7 mouse cellular contexts compared by ENCODE assay signal in genomic region chr4:127324759-127325158, GRCm38 (mm10). TPM values are rescaled to one million over a fixed set of nuclear protein-coding genes. Genes with fewer than 3 reads are reported as not detected.
DNase-seq lines count a peak whose midpoint lies in the region; ATAC-seq lines count a peak whose summit lies in the region.

No protein-coding gene starts in this region.

- no peaks in the 10 kb centered on the region for H3K36me3 ChIP-seq in intestine, embryonic 15.5 days

- no peak overlapping the region for H3K4me3 ChIP-seq in intestine, embryonic 15.5 days (replicated peaks)

- H3K4me2 ChIP-seq in intestine, embryonic 15.5 days (replicated peaks), result no peak overlapping the region

- H3K9me3 ChIP-seq in intestine, embryonic 15.5 days, result no peaks in the 10 kb centered on the region

- H3K27me3 ChIP-seq in intestine, embryonic 15.5 days (replicated peaks), result peaks cover 27% of the 10 kb centered on the region

- ATAC-seq in frontal cortex, adult (ENCODE audit: low TSS enrichment), result peak; percentile 98
- ATAC-seq in intestine, embryonic 15.5 days, result peak; percentile 60
- peak; percentile 91 for ATAC-seq in megakaryocyte-erythroid progenitor cell, adult 5-6 weeks (replicated peaks; ENCODE audit: low FRiP score, low TSS enrichment, poor library complexity, severe bottlenecking)

- WGBS in intestine, embryonic 15.5 days, result 7% methylated on average over 6 of the region's 6 CpGs

- intact Hi-C loops in left cerebral cortex, postnatal 14 days (cut with DNase I), result loop anchor here (10.0 kb wide), 1 partner anchor 160 kb away; the partner anchor contains the start of gene Dlgap3

- H3K27ac ChIP-seq in intestine, embryonic 15.5 days, result no peak overlapping the region

- DNase-seq in T-cell, adult 2 months (ENCODE audit: low spot score), result peak; percentile 7
- peak; percentile 70 to 77 for DNase-seq in cerebellum, adult 18-20 months
- DNase-seq in left cerebral cortex, postnatal 14 days (ENCODE audit: low spot score in 2 of 2), result peak; percentile 86 to 88
- peak; percentile 96 for DNase-seq in right cerebral cortex, postnatal 4 days

- H3K4me1 ChIP-seq in intestine, embryonic 15.5 days (replicated peaks), result no peaks in the 10 kb centered on the region; the same call in none of the 2 replicates

- no peak overlapping the region for H3K9ac ChIP-seq in intestine, embryonic 15.5 days

RNA-seq across cellular contexts. Expression of gene Gjb3, which starts 5.9 kb away (rescaled TPM):
- polyA plus RNA-seq in intestine, embryonic 15.5 days (2015; fragmentation: Nextera tagmentation; extraction: Ambion mirVana), result 4.1 and 4.2 TPM in 2 replicates
- under 1 TPM; 0.22 to 0.30 TPM for total RNA-seq in left cerebral cortex, postnatal 14 days (2021)
- total RNA-seq in megakaryocyte-erythroid progenitor cell, adult 5-6 weeks (2014; fragmentation: Nextera tagmentation), result not detected in 2 replicates
- total RNA-seq in megakaryocyte-erythroid progenitor cell, adult 5-6 weeks (2017), result not detected in 2 replicates

RNA-seq across cellular contexts. Expression of gene Gja4, which starts 10.9 kb away (rescaled TPM):
- 20.0 and 21.0 TPM in 2 replicates for polyA plus RNA-seq in intestine, embryonic 15.5 days (2015; fragmentation: Nextera tagmentation; extraction: Ambion mirVana)
- 1 to 10 TPM; 7.8 TPM for total RNA-seq in left cerebral cortex, postnatal 14 days (2021)
- total RNA-seq in megakaryocyte-erythroid progenitor cell, adult 5-6 weeks (2014; fragmentation: Nextera tagmentation), result not detected in 2 replicates
- not detected in 2 replicates for total RNA-seq in megakaryocyte-erythroid progenitor cell, adult 5-6 weeks (2017)

RNA-seq across cellular contexts. Expression of gene Gjb4, which starts 29.1 kb away (rescaled TPM):
- 0.16 TPM in 1 of 2 replicates, not detected in the other for polyA plus RNA-seq in intestine, embryonic 15.5 days (2015; fragmentation: Nextera tagmentation; extraction: Ambion mirVana)
- not detected for total RNA-seq in left cerebral cortex, postnatal 14 days (2021)
- not detected in 2 replicates for total RNA-seq in megakaryocyte-erythroid progenitor cell, adult 5-6 weeks (2014; fragmentation: Nextera tagmentation)
- total RNA-seq in megakaryocyte-erythroid progenitor cell, adult 5-6 weeks (2017), result not detected in 2 replicates

RNA-seq across cellular contexts. Expression of gene Gjb5, which starts 33.2 kb away (rescaled TPM):
- polyA plus RNA-seq in intestine, embryonic 15.5 days (2015; fragmentation: Nextera tagmentation; extraction: Ambion mirVana), result 0.68 and 0.89 TPM in 2 replicates
- total RNA-seq in left cerebral cortex, postnatal 14 days (2021), result not detected
- total RNA-seq in megakaryocyte-erythroid progenitor cell, adult 5-6 weeks (2014; fragmentation: Nextera tagmentation), result not detected in 2 replicates
- total RNA-seq in megakaryocyte-erythroid progenitor cell, adult 5-6 weeks (2017), result not detected in 2 replicates

Comparison
In these comparisons a context has a peak if more than half of its experiments do, and no peak if none do; other contexts are left out.
1. DNase-seq: peak in every context shown above with its lines; median percentile 96 in right cerebral cortex, postnatal 4 days; 87 in left cerebral cortex, postnatal 14 days; 74 in cerebellum, adult 18-20 months; 7 in T-cell, adult 2 months.
2. RNA of gene Gja4, which starts 10.9 kb away (total RNA-seq): 7.8 TPM in left cerebral cortex, postnatal 14 days; not detected in megakaryocyte-erythroid progenitor cell, adult 5-6 weeks; every median in the first group is over 4 times any median in the second.
3. Peak in every context shown above with its lines, with median percentiles within 50 percentile points of each other: ATAC-seq.